Mouse (Mus musculus) adrenal gland, postnatal 25 days (tissue): ENCODE results near the gene Fgd2. TPM values are rescaled to one million over a fixed set of nuclear protein-coding genes. Genes with fewer than 3 reads are reported as not detected.

Experiments used
- DNase-seq: peaks from one replicate; pipeline ENCODE4 v3.0.0; 2021; ENCODE audit warnings: mixed read lengths
- total RNA-seq: library from RNA; stranded (reverse); gene quantifications from 2 replicates; pipeline ENCODE4 v1.2.3, GENCODE M21; 2021

Fgd2 gene
- total RNA-seq, 1 experiment from 2014 or later, result 3.0 TPM

GRCm38 (mm10) chr17:29397480-29398433 is 37.0 kb downstream of the Fgd2 start:
- DNase-seq, result peak; percentile 93

DNA sequence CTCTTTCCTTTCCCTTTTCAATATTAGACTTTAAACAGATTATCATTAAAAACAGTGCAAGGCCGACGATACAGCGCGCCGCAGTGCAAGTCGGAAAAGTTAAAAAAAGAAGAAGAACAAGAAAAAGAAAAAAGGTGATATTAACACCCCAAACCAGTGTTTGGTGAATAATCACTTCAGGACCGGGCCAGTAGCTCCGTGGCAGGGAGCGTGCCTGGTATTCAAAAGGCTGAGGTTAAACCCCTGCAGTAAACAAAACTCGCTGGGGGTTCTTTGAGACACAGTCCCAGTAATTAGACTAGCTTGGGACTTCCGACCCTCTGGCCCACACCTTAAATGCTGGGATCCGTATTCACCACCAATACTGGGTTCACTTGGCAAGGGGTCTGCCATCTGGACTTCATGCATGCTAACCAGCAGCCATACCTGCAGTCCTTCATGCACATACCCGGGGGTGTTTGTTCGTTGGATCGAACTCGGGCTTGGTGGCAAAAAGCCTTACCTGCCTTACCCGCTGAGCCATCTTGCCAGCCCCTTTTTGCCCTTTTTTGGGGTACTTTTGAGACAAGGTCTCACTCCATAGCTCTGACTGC is 37.8 kb downstream of the Fgd2 start:
- no peak for DNase-seq

- DNase-seq, result no peak
Measured at GRCm38 (mm10) chr17:29399241-29399910, 38.7 kb downstream of the Fgd2 start.

DNA sequence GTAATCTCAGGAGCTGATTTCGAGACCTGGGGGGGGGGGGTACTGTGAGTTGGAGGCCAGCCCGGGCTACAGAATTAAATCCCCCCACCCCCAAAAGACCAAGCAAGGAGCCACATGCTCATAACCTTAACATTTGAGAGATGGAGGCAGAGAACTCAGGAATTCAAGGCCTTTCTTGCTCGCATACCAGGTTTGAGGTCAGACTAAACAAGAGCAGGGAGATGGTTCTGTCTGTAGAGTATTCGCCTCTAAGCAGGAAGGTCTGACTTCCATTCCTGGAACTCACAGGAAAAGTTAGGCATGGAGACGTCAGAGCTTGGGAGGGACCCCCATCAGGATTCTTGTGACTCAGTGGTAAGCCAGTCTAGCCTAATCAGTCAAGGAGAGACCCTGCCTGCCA is 39.3 kb downstream of the Fgd2 start:
- no peak for DNase-seq

DNA sequence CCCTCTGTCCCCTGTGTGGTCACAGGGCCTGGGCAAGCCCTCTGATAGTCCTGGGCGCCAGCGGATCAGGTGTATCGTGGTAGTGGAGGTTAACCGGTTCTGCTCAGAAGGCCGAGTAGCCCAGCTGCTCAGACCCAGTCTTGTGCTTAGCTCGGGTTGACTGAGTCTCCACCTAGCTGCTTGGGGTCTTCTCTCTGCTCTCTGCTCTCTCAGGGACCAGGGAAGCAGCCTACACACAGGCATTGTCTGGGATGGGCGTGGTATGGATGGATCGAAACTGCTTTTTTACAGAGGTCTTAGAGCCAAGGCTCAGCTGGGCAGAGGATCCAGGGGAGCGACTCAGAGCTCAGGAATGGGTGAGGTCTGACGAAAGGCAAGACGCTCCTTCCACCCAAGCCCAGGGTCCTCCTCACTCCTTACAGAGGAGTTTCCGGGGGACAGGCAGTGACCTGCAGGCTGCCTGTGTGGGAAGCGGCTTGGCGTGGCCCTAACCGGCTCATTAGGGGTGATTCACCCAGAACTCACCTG is 41.1 kb downstream of the Fgd2 start:
- DNase-seq, result no peak

DNA sequence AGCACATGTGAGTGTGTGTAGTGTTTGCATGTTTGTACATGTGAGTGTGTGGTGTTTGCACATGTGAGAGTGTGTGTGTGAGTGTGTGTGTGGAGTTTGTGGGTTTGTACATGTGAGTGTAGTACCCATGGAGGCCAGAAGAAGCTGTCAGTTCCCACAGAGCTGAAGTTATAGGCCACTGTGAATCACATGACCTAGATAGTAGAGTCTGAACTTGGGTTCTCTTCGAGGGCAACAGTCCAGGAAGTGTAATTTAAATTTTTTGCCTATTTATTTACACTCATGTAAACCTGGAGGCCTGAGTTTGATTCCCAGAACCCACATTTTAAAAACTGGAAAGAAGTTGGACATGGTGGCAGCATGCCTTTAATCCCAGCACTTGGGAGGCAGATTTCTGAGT is 42.5 kb downstream of the Fgd2 start:
- DNase-seq, result no peak

GRCm38 (mm10) chr17:29405501-29405900 is 44.8 kb downstream of the Fgd2 start:
- no peak for DNase-seq

GRCm38 (mm10) chr17:29406077-29406476 is 45.4 kb downstream of the Fgd2 start:
- no peak for DNase-seq

- no peak for DNase-seq
Measured at GRCm38 (mm10) chr17:29407405-29407804, 46.7 kb downstream of the Fgd2 start.

DNA sequence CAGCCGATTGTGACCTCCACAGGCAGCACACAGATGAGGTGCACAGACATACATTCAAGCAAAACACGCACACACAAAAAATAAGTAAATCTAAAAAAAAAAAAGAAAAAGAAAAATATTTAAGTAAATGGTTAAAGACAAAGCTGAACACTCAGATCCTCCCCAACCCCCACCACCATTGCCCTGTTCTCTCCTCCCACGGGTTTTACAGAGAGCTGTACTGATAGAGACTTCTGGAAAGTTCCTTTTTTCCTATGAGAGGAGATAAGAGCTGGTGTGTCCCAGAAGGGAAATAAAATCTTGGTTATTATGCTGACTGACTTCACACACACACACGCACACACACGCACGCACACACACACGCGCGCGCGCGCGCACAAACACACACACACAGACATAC is 47.6 kb downstream of the Fgd2 start:
- DNase-seq, result no peak

DNA sequence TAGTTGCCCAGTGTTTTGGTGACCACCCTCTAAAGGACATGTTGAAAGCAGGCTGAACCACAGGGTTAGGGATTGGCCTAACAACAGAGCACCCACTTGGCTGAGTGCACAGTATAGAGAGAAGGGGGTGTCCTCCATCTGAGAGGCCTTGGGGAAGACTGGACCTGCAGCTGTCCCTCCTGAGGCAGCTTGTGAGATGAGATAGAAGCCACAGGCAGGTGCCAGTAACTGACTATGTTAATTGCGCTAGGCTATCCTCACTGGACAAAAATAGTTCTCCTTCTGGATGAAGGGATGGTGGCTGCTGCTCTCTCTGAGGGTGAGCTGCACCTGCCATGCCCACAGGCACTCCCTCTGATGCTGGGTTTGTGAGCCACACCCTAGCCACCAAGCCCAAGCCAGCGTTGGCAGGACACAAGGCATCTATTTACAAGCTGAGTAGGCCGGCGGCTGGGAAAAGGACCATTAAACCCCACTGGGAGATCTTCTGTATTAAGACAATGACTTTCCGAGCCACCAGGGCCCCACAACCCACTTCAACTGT is 49.2 kb downstream of the Fgd2 start:
- DNase-seq, result no peak

- DNase-seq, result peak; percentile 58
Measured at GRCm38 (mm10) chr17:29411821-29412425, 51.2 kb downstream of the Fgd2 start.

- no peak for DNase-seq
Measured at GRCm38 (mm10) chr17:29414566-29414965, 53.9 kb downstream of the Fgd2 start.

- DNase-seq, result peak; percentile 68
Measured at GRCm38 (mm10) chr17:29415761-29416662, 55.3 kb downstream of the Fgd2 start.

DNA sequence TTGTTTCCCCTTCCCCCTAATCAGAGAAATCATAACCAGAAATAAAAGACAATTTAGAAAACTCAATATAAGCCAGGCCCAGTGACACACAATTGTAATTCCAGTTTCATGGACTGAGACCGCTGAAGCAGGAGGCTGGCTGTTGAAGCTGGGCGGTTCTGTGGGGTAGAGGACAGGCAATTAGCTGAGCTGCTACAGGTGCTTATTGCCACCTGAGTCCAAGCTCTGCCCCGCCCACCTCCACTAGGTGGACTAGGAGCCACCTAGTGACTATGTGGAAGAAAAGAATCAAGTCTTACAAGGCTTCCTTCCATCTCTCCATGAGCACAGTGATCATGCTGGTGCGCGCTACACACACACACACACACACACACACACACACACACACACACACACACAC is 56.0 kb downstream of the Fgd2 start:
- no peak for DNase-seq

DNA sequence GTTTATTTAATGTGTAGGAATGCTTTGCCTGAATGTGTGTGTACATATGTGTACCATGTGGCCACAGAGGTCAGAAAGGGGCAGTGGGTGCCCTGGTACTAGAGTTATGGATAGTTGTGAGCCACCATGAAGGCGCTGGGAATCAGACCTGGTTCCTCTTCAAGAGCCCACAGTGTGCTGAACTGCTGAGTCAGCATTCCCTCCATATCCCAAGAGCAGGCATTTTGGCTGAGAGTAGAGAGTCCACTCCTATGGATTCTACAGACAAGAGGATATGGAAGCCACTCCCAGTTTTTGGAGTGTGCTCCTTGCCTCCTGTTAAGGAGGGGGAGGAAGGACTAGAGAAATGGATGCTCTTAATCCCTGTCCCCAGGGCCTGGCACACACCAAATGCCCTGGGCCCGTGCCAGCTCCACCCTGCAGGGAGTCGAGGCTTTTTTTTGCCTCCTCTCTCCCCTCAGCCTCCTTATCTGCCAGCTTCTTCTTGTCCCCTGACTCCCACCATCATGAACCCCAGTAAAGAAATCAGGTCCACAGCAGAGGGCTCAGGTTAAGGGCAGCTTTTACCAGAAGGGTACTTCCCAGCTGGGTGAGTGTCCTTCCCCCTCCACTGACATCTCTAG is 58.2 kb downstream of the Fgd2 start:
- peak; percentile 41 for DNase-seq

DNA sequence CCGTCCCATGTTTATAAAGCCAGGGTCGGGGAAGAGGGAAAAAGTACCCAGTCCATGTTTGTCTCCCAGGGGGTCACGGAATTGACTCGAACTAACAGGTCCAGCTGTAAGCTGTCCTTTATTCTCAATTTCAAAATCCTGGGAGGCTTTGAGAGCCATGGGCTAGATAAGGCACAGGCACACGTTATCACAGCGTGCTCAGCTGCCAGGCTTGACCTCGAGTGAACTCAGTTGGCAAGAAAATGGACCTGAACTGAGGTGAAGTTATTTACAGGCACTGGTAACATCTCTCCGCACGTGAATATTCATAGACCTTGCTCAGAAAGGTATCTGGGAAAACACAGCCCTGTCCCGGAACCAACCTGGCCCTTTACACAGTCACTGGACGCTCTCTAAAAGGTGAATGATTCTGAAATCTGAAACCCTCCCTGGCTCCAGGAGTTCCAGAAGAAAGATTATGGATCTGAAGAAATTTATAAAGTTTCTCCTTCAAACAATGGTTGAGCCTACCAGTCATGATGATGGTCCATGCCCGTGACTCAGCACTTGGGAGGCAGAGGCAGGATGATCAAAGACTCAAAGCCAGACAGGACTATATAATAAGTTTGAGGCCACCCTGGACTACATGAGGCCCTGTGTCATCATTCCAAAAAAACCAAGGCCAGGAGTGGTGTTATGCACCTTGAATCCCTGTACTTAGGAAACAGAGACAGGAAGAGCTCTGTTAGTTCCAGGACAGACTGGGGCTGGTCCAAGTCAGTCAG is 59.4 kb downstream of the Fgd2 start:
- DNase-seq, result no peak

GRCm38 (mm10) chr17:29421319-29421718 is 60.6 kb downstream of the Fgd2 start:
- no peak for DNase-seq

DNA sequence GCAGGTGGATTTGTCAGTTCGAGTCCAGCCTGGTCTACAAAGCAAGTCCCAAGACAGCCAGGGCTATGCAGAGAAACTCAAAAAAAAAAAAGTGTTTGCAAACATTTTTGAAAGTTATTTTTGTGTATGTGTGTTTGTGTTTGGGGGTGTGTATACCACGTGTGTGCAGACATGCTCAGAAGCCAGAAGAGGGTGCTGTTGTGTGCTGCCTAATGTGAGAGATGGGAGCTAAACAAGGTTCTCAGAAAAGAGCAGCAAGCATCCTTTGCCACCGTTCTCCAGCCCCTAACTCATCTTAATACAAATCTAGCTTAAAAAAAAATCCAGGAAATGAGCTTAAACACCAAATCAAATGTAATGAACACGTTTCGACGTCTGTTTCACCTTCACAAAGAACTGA is 61.6 kb downstream of the Fgd2 start:
- no peak for DNase-seq
